Mouse (Mus musculus): Measurements from ENCODE around the gene Slc38a2.

The Slc38a2 gene

DNA sequence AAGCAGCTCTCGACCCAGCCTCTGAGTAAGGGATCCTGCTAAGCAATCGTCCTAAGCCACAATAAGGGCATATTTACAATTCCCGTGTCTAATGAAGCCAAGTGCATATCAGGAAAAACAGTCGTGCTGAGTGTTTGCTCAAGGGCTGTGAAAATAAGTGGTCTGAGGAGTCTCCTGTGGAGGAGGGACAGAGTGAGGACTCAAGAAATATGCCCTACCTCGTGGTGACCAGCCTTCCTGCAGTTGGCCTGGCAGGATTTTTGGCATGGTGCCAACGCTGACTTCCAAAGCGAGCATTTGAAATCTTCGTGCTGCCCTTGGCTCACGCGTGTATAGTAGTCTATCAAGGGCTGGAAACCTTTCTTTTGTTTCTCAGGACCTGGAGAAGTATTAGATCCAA is 23.0 kb downstream of the Slc38a2 start:
- H3K36me3 ChIP-seq (ENCODE audit: insufficient read depth, low read length) = no peaks in the 10 kb centered on the region
- peaks cover 8% of the 10 kb centered on the region; the same call in 1 of the 2 replicates for H3K4me1 ChIP-seq (replicated peaks; ENCODE audit: low read depth, low read length)
- no peaks in the 10 kb centered on the region for H3K9me3 ChIP-seq (ENCODE audit: low read length)
- H3K27me3 ChIP-seq (ENCODE audit: insufficient read depth, low read length) = peaks cover 24% of the 10 kb centered on the region
- no peak for TF ChIP-seq CTCF (conservative IDR thresholded peaks at IDR 0.05; ENCODE audit: low read length)
- no peak for TF ChIP-seq NANOG (IDR thresholded peaks at IDR 0.05; ENCODE audit: borderline replicate concordance, low read length)
- H3K4me3 ChIP-seq (replicated peaks; ENCODE audit: low read length) = no peak overlapping the region

DNA sequence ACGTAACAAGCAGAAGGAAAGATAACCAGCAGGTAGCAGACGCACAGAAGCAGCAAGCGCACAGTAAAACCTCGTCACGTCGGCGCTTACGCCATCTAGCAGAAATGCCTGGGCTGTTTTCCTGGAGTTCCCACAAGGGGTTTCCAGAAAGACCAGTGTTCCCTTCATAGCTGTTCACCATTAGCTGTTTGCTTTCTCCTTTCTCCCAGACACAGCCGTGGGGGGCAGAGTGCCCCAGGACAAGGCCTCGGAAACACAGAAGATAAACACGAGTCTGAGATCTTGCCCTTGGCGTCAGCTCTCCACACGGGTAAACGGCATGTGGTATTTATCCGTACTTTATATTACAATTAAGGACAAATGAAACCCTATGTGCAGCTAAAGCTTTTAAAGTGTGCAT is 23.8 kb downstream of the Slc38a2 start:
- Histone ChIP-seq H3K4me1 (replicated peaks; ENCODE audit: low read depth, low read length) (peaks cover 8% of the 10 kb centered on the region; the same call in 1 of the 2 replicates), H3K27me3 (ENCODE audit: insufficient read depth, low read length) (peaks cover 24% of the 10 kb centered on the region), H3K36me3 (ENCODE audit: insufficient read depth, low read length) (no peaks in the 10 kb centered on the region), H3K9me3 (ENCODE audit: low read length) (no peaks in the 10 kb centered on the region), H3K4me3 (replicated peaks; ENCODE audit: low read length) (no peak overlapping the region)
- TF ChIP-seq NANOG (IDR thresholded peaks at IDR 0.05; ENCODE audit: borderline replicate concordance, low read length) (no peak), CTCF (conservative IDR thresholded peaks at IDR 0.05; ENCODE audit: low read length) (no peak), POU5F1 (IDR thresholded peaks at IDR 0.05; ENCODE audit: borderline replicate concordance, low read length) (no peak)

DNA sequence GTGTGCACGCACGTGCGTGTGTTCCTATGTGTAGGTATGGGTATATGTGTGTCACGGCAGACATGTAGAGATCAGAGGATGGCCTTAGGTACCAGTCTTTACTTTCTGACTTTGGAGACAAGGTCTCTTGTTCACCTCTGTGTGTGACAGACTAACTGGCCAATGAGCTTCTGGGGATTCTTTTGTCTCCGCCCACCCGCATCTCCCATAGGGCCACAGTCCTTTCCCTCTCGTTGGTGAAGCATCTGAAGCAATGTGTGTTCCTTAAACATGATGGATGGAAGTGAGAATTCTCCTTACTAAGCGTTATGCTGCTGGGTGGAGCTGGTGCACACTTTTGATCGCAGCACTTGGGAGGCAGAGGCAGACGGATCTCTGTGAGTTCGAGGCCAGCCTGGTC is 24.5 kb downstream of the Slc38a2 start:
- TF ChIP-seq CTCF (conservative IDR thresholded peaks at IDR 0.05; ENCODE audit: low read length) (no peak), NANOG (IDR thresholded peaks at IDR 0.05; ENCODE audit: borderline replicate concordance, low read length) (no peak), POU5F1 (IDR thresholded peaks at IDR 0.05; ENCODE audit: borderline replicate concordance, low read length) (no peak)
- peaks cover 8% of the 10 kb centered on the region; the same call in 1 of the 2 replicates for H3K4me1 ChIP-seq (replicated peaks; ENCODE audit: low read depth, low read length)

GRCm38 (mm10) chr15:96674089-96674488 is 25.4 kb downstream of the Slc38a2 start:
- no peaks in the 10 kb centered on the region for H3K9me3 ChIP-seq (ENCODE audit: low read length)
- H3K4me3 ChIP-seq (replicated peaks; ENCODE audit: low read length) = no peak overlapping the region
- no peak for TF ChIP-seq NANOG (IDR thresholded peaks at IDR 0.05; ENCODE audit: borderline replicate concordance, low read length)
- no peak for TF ChIP-seq CTCF (conservative IDR thresholded peaks at IDR 0.05; ENCODE audit: low read length)
- TF ChIP-seq POU5F1 (IDR thresholded peaks at IDR 0.05; ENCODE audit: borderline replicate concordance, low read length) = no peak
- peaks cover 4% of the 10 kb centered on the region; the same call in 1 of the 2 replicates for H3K4me1 ChIP-seq (replicated peaks; ENCODE audit: low read depth, low read length)
- no peaks in the 10 kb centered on the region for H3K36me3 ChIP-seq (ENCODE audit: insufficient read depth, low read length)
- peaks cover 19% of the 10 kb centered on the region for H3K27me3 ChIP-seq (ENCODE audit: insufficient read depth, low read length)

More for the DNA sequence above, 24.5 kb downstream of the Slc38a2 start:
- Histone ChIP-seq H3K36me3 (ENCODE audit: insufficient read depth, low read length) (no peaks in the 10 kb centered on the region), H3K27me3 (ENCODE audit: insufficient read depth, low read length) (peaks cover 24% of the 10 kb centered on the region), H3K9me3 (ENCODE audit: low read length) (no peaks in the 10 kb centered on the region), H3K4me3 (replicated peaks; ENCODE audit: low read length) (no peak overlapping the region)

GRCm38 (mm10) chr15:96669721-96670120 is 29.8 kb downstream of the Slc38a2 start:
- Histone ChIP-seq H3K9me3 (ENCODE audit: low read length) (no peaks in the 10 kb centered on the region), H3K4me3 (replicated peaks; ENCODE audit: low read length) (no peak overlapping the region), H3K4me1 (replicated peaks; ENCODE audit: low read depth, low read length) (peaks cover 9% of the 10 kb centered on the region), H3K36me3 (ENCODE audit: insufficient read depth, low read length) (no peaks in the 10 kb centered on the region), H3K27me3 (ENCODE audit: insufficient read depth, low read length) (peaks cover 13% of the 10 kb centered on the region)
- no peak for TF ChIP-seq NANOG (IDR thresholded peaks at IDR 0.05; ENCODE audit: borderline replicate concordance, low read length)
- TF ChIP-seq POU5F1 (IDR thresholded peaks at IDR 0.05; ENCODE audit: borderline replicate concordance, low read length) = no peak
- no peak for TF ChIP-seq CTCF (conservative IDR thresholded peaks at IDR 0.05; ENCODE audit: low read length)

GRCm38 (mm10) chr15:96666663-96667062 is 32.9 kb downstream of the Slc38a2 start:
- Histone ChIP-seq H3K4me1 (replicated peaks; ENCODE audit: low read depth, low read length) (peaks cover 13% of the 10 kb centered on the region), H3K36me3 (ENCODE audit: insufficient read depth, low read length) (no peaks in the 10 kb centered on the region), H3K9me3 (ENCODE audit: low read length) (no peaks in the 10 kb centered on the region), H3K4me3 (replicated peaks; ENCODE audit: low read length) (no peak overlapping the region), H3K27me3 (ENCODE audit: insufficient read depth, low read length) (peaks cover 8% of the 10 kb centered on the region)
- no peak for TF ChIP-seq POU5F1 (IDR thresholded peaks at IDR 0.05; ENCODE audit: borderline replicate concordance, low read length)
- no peak for TF ChIP-seq NANOG (IDR thresholded peaks at IDR 0.05; ENCODE audit: borderline replicate concordance, low read length)
- peak; percentile 84 for TF ChIP-seq CTCF (conservative IDR thresholded peaks at IDR 0.05; ENCODE audit: low read length)

- no peaks in the 10 kb centered on the region for H3K9me3 ChIP-seq (ENCODE audit: low read length)
- no peaks in the 10 kb centered on the region for H3K36me3 ChIP-seq (ENCODE audit: insufficient read depth, low read length)
- H3K27me3 ChIP-seq (ENCODE audit: insufficient read depth, low read length) = peaks cover 13% of the 10 kb centered on the region
- H3K4me1 ChIP-seq (replicated peaks; ENCODE audit: low read depth, low read length) = peaks cover 17% of the 10 kb centered on the region
- peak; percentile 62 for TF ChIP-seq CTCF (conservative IDR thresholded peaks at IDR 0.05; ENCODE audit: low read length)
- no peak for TF ChIP-seq POU5F1 (IDR thresholded peaks at IDR 0.05; ENCODE audit: borderline replicate concordance, low read length)
- no peak for TF ChIP-seq NANOG (IDR thresholded peaks at IDR 0.05; ENCODE audit: borderline replicate concordance, low read length)
- no peak overlapping the region for H3K4me3 ChIP-seq (replicated peaks; ENCODE audit: low read length)
Measured at GRCm38 (mm10) chr15:96665889-96666288, 33.6 kb downstream of the Slc38a2 start.

GRCm38 (mm10) chr15:96660590-96661141 is 38.9 kb downstream of the Slc38a2 start:
- Histone ChIP-seq H3K4me1 (replicated peaks; ENCODE audit: low read depth, low read length) (peaks cover 34% of the 10 kb centered on the region), H3K36me3 (ENCODE audit: insufficient read depth, low read length) (no peaks in the 10 kb centered on the region), H3K27me3 (ENCODE audit: insufficient read depth, low read length) (peaks cover 43% of the 10 kb centered on the region), H3K9me3 (ENCODE audit: low read length) (no peaks in the 10 kb centered on the region), H3K4me3 (replicated peaks; ENCODE audit: low read length) (no peak overlapping the region)
- TF ChIP-seq NANOG (IDR thresholded peaks at IDR 0.05; ENCODE audit: borderline replicate concordance, low read length) (no peak), POU5F1 (IDR thresholded peaks at IDR 0.05; ENCODE audit: borderline replicate concordance, low read length) (no peak), CTCF (conservative IDR thresholded peaks at IDR 0.05; ENCODE audit: low read length) (no peak)

DNA sequence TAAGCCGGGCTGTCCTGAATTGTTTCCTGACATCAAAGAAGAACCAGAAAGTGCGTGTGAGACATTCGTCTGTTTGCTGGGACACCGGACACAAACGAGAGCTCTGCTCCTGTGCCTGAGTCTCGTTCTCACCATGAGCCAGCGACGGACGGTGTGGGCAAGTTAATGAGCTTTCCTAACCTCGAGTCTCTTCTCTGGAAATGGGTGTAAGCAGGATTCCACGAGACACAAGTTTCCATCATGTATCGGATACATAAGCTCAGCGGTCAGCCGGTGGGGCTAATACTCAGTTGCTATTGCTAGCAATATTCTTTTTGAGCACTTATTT is 41.3 kb downstream of the Slc38a2 start:
- Histone ChIP-seq H3K36me3 (ENCODE audit: insufficient read depth, low read length) (no peaks in the 10 kb centered on the region), H3K4me3 (replicated peaks; ENCODE audit: low read length) (no peak overlapping the region; the same call in 1 of the 2 replicates), H3K27me3 (ENCODE audit: insufficient read depth, low read length) (peaks cover 43% of the 10 kb centered on the region), H3K9me3 (ENCODE audit: low read length) (no peaks in the 10 kb centered on the region), H3K4me1 (replicated peaks; ENCODE audit: low read depth, low read length) (peaks cover 38% of the 10 kb centered on the region)
- TF ChIP-seq NANOG (IDR thresholded peaks at IDR 0.05; ENCODE audit: borderline replicate concordance, low read length) (no peak), POU5F1 (IDR thresholded peaks at IDR 0.05; ENCODE audit: borderline replicate concordance, low read length) (no peak), CTCF (conservative IDR thresholded peaks at IDR 0.05; ENCODE audit: low read length) (no peak)
